Mouse (Mus musculus) erythroblast, embryonic 14.5 days (primary cell): Measurements from ENCODE around the gene Sprr2a3.
"Not testable (repeated sequence)": the region's sequence is repeated elsewhere in the genome, so short reads cannot be mapped to it uniquely, and the experiment has no call there.

Experiments used
- GATA1 ChIP-seq: IDR thresholded peaks from 2 replicates; pipeline ENCODE4 v1.6.1; 2012; ENCODE audit warnings: low read length, inconsistent platforms, mixed read lengths
- TAL1 ChIP-seq: IDR thresholded peaks from 3 replicates; pipeline ENCODE4 v1.6.1; 2012; ENCODE audit warnings: low read length, inconsistent platforms, mixed read lengths

- TF ChIP-seq TAL1, GATA1: not testable (repeated sequence)
Observed at GRCm38 (mm10) chr3:92236463-92237189, 48.6 kb upstream of the Sprr2a3 start.
